Mouse (Mus musculus) erythroblast, embryonic 14.5 days (primary cell): Measurements from ENCODE around the gene Gm5129. TPM values are rescaled to one million over a fixed set of nuclear protein-coding genes. Genes with fewer than 3 reads are reported as not detected.
"Not testable (repeated sequence)": the region's sequence is repeated elsewhere in the genome, so short reads cannot be mapped to it uniquely, and the experiment has no call there.

Experiments used
- H3K27me3 ChIP-seq: 2 replicates; pipeline ENCODE4 v1.6.1; 2012; ENCODE audit warnings: inconsistent platforms; ENCODE audit not compliant: control insufficient read depth
- H3K36me3 ChIP-seq: 2 replicates; pipeline ENCODE4 v1.6.1; 2012; ENCODE audit warnings: mild to moderate bottlenecking, inconsistent platforms; ENCODE audit not compliant: control insufficient read depth
- H3K4me1 ChIP-seq: 2 replicates; pipeline ENCODE4 v1.6.1; 2012; ENCODE audit warnings: inconsistent platforms; ENCODE audit not compliant: control insufficient read depth
- H3K4me3 ChIP-seq: replicated peaks from 2 replicates; pipeline ENCODE3; 2012; ENCODE audit warnings: moderate library complexity, mild to moderate bottlenecking, inconsistent platforms
- H3K9me3 ChIP-seq: 2 replicates; pipeline ENCODE4 v1.6.1; 2012; ENCODE audit warnings: low read length, inconsistent platforms, mixed read lengths; ENCODE audit not compliant: control insufficient read depth
- GATA1 ChIP-seq: IDR thresholded peaks from 2 replicates; pipeline ENCODE4 v1.6.1; 2012; ENCODE audit warnings: low read length, inconsistent platforms, mixed read lengths
- TAL1 ChIP-seq: IDR thresholded peaks from 3 replicates; pipeline ENCODE4 v1.6.1; 2012; ENCODE audit warnings: low read length, inconsistent platforms, mixed read lengths
- polyA plus RNA-seq: library from polyadenylated mRNA; stranded (reverse); fragments of >175 nt; gene quantifications from 2 replicates; pipeline ENCODE4 v1.2.3, GENCODE M21; 2012

The Gm5129 gene
- polyA plus RNA-seq = not detected in 2 replicates

DNA sequence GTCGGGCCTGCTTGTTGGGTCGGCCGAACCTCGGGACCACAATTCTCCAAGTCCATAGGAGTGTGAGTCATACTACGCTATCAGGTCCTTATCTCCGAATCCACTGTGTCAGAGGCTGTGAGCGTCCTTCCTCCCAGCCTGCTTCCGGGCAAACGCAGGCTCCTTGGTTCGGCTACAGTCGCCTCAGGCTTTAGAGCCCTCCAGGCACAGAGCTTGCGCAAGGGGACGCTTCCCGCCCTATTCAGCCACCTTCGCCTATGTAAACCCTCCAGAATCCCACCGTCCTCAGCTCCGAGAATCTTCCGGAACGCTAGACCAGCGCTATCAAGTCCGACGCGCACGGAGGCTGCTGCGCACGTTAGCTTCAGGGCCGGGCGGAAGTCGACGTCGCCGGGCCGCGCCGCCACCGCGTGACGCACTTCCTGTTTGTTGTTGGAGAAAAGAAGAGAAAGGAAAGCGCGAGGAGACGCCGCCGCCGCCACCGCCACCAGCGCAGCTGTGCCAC, at the start of gene Gm5129, which contains the start of gene Dnajb6:
Gene Gm5129, minus strand, starts transcription at position 380 of the 505 bp plus-strand sequence.
Gene Dnajb6, plus strand, starts transcription at position 132 of the 505 bp plus-strand sequence.
- peaks cover 16% of the 10 kb centered on the region for H3K36me3 ChIP-seq
- H3K4me1 ChIP-seq = peaks cover 39% of the 10 kb centered on the region
- H3K4me3 ChIP-seq = peak within 1 kb of the TSS; percentile 100
- peaks cover 3% of the 10 kb centered on the region; the same call in 1 of the 2 replicates for H3K27me3 ChIP-seq
- H3K9me3 ChIP-seq = no peaks in the 10 kb centered on the region
- TF ChIP-seq TAL1 = no peak
- peak; percentile 71 for TF ChIP-seq GATA1

- not testable (repeated sequence) for H3K4me3 ChIP-seq, H3K4me1 ChIP-seq, H3K27me3 ChIP-seq, H3K9me3 ChIP-seq
- H3K36me3 ChIP-seq = peaks cover 41% of the 10 kb centered on the region
These were observed 49.2 kb upstream of the Gm5129 start for GRCm38 (mm10) chr5:29784906-29785305.

GRCm38 (mm10) chr5:29782261-29782660, 46.5 kb upstream of the Gm5129 start:
- Histone ChIP-seq H3K4me1 (peaks cover 4% of the 10 kb centered on the region), H3K36me3 (peaks cover 66% of the 10 kb centered on the region), H3K9me3 (no peaks in the 10 kb centered on the region), H3K27me3 (no peaks in the 10 kb centered on the region), H3K4me3 (no peak overlapping the region)
- no peak for TF ChIP-seq TAL1
- TF ChIP-seq GATA1 = no peak

DNA sequence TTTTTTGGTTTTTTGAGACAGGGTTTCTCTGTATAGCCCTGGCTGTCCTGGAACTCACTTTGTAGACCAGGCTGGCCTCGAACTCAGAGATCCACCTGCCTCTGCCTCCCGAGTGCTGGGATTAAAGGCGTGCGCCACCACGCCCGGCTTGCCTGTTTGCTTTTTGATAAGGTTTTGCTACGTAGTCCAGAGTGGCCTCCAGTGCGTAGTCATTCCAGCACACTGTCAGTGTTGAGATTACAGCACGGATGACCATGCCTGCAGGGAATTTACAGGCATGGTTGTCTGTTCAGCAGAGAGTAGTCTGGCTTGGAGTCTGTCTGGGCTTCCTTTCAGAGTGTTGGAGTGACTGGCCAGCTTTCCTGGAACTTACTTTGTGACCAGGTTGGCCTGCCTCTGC, 44.0 kb upstream of the Gm5129 start:
- H3K4me3 ChIP-seq, H3K27me3 ChIP-seq, H3K9me3 ChIP-seq, H3K4me1 ChIP-seq: not testable (repeated sequence)
- H3K36me3 ChIP-seq = peaks cover 81% of the 10 kb centered on the region

DNA sequence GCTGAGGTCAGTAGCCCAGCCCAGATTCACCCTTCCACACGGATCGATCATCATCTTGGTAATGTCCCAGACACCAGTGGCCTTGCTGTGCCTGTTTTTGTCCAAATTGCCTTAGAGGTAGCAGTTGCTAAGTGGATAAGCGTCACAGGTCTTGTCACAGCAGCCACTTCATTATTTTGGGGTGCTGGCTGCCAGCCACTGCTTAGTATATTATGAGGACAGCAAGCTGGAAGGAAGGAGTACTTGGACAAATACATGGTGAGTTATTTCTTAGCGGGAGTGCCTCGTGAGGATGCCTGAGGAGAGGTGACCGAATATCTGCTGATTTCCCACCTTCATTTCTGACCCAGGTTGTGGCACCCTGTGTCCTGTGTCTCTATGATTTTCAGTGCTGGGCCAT, 42.3 kb upstream of the Gm5129 start:
- TF ChIP-seq TAL1 = no peak
- no peak for TF ChIP-seq GATA1
- Histone ChIP-seq H3K4me3 (no peak overlapping the region), H3K9me3 (no peaks in the 10 kb centered on the region), H3K27me3 (no peaks in the 10 kb centered on the region), H3K4me1 (peaks cover 4% of the 10 kb centered on the region), H3K36me3 (peaks cover 87% of the 10 kb centered on the region)

DNA sequence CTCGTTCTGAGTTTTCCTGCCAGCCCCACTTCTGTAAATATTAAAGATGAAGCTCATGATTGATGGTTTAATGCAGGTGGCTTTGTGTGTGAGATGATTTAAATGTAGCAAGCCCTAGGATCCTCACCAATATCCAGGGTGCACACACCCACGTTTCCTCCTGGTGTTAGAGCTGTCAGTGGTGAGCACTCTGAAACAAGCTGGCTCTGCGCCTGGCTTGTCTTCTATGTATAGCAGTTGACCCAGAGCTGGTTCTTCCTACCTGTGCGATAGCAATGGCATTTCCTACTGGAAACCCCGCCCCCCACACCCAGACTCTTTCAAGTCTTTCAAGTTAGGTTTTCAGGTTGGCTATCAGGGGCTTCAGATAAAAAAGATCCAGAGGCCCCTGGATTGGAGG, 39.7 kb upstream of the Gm5129 start:
- H3K27me3 ChIP-seq = no peaks in the 10 kb centered on the region
- H3K36me3 ChIP-seq = peaks cover 84% of the 10 kb centered on the region
- TF ChIP-seq TAL1 = no peak
- no peak for TF ChIP-seq GATA1
- peaks cover 4% of the 10 kb centered on the region for H3K4me1 ChIP-seq
- no peak overlapping the region for H3K4me3 ChIP-seq
- H3K9me3 ChIP-seq = no peaks in the 10 kb centered on the region

GRCm38 (mm10) chr5:29773460-29774150, 37.9 kb upstream of the Gm5129 start:
- Histone ChIP-seq H3K9me3 (no peaks in the 10 kb centered on the region), H3K4me3 (no peak overlapping the region), H3K27me3 (no peaks in the 10 kb centered on the region), H3K4me1 (no peaks in the 10 kb centered on the region), H3K36me3 (peaks cover 80% of the 10 kb centered on the region)
- TF ChIP-seq GATA1 = no peak
- TF ChIP-seq TAL1 = no peak

- Histone ChIP-seq H3K9me3 (no peaks in the 10 kb centered on the region), H3K4me3 (no peak overlapping the region), H3K36me3 (peaks cover 80% of the 10 kb centered on the region), H3K27me3 (no peaks in the 10 kb centered on the region), H3K4me1 (no peaks in the 10 kb centered on the region)
- TF ChIP-seq GATA1 (no peak), TAL1 (no peak)
These were observed 37.1 kb upstream of the Gm5129 start for GRCm38 (mm10) chr5:29772651-29773330.

DNA sequence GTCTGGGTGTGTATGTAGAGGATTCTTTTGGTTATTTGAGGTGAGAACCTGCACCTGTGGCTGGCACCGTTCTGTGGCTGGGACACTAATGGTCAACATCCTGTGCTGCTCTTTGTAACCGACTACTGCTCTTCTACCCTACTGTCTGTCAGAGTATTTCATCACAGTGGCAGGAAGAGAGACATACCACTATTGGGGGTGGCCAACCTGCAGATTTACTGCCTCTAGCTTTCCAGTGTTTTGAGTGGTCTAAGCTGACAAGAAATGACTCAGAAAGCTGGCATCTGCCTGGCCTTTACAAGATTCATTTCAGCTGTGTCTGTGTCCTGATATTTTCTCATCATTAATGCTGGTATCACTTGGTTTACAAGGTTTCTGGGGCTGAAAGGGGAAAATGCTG, 36.3 kb upstream of the Gm5129 start:
- no peaks in the 10 kb centered on the region for H3K4me1 ChIP-seq
- no peaks in the 10 kb centered on the region for H3K27me3 ChIP-seq
- no peak for TF ChIP-seq GATA1
- TF ChIP-seq TAL1 = no peak
- H3K36me3 ChIP-seq = peaks cover 80% of the 10 kb centered on the region
- H3K4me3 ChIP-seq = no peak overlapping the region
- H3K9me3 ChIP-seq = no peaks in the 10 kb centered on the region

DNA sequence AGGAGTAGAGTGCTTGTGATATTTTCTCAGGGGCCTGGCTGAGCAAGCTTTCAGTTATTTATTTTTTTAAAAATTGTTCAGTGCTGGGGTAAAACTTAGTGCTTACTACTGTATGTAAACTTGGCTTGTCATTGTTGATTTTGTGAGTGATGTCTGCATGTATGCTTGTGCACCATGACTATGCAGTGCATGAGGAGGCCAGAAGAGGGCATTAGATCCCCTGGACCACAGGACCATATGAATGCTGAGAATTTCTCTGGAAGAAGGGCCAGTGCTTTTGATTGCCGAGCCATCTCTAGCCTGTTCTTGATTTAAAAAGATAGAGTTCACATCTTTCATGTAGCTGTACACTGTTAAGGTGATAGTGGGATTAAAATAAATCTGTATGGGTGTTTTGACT, 35.2 kb upstream of the Gm5129 start:
- peaks cover 77% of the 10 kb centered on the region for H3K36me3 ChIP-seq

More for the DNA sequence above, 35.2 kb upstream of the Gm5129 start:
- Histone ChIP-seq H3K4me3 (no peak overlapping the region), H3K9me3 (no peaks in the 10 kb centered on the region), H3K27me3 (no peaks in the 10 kb centered on the region), H3K4me1 (no peaks in the 10 kb centered on the region)
- TF ChIP-seq TAL1 (no peak), GATA1 (no peak)
